In the genomic region with DNA sequence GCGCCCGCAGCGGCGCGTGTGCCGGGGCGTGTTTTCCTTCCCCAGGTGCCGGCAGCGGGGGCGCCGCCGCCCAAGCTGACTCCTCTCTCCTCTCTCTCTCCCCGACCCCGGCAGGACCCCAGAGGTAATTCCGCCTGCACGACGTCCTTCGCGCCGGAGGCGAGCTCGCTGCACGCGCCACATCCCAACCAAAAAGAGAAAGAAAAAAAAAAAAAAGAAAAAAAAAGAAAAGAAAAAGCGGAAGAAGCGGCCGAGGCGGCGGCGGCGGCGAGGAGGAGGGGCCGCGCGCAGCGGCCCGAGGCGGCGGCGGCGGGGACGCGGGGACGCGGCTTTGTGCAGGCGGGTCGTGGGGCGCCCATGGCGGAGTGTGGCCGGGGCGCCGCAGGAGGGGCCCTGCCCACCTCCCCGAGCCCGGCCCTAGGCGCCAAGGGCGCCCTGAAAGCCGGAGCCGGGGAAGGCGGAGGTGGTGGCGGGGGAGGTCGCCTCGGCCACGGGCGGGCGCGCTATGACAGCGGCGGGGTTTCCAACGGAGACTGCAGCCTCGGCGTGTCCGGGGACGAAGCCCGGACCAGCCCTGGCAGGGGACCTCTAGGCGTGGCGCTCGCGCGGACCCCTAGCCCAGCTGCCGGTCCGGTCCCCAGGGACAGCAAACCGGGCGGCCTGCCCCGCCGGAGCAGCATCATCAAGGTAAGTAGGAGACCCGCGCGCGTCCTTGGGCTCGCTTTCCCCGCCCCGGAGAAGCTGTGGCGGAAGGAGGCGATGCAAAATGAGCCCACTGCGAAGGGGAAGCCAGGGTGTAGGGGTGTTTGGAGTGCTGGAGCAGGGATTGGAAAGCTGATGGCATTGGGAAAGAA, we compare ENCODE assay signal across 8 mouse cellular contexts. TPM values are rescaled to one million over a fixed set of nuclear protein-coding genes. Genes with fewer than 3 reads are reported as not detected.
DNase-seq lines count a peak whose midpoint lies in the region; ATAC-seq lines count a peak whose summit lies in the region.

Gene Plcl2 (plus strand): TSS at position 153 of the 854 bp plus-strand sequence.

- peak within 1 kb of the TSS; percentile 91 for H3K4me3 ChIP-seq in brown adipose tissue, adult 24 weeks (ENCODE audit: insufficient read depth, low read depth, low read length)
- peak within 1 kb of the TSS; percentile 82 for H3K4me3 ChIP-seq in forebrain, embryonic 11.5 days (ENCODE audit: low read depth, low read length)
- H3K4me3 ChIP-seq in heart, embryonic 16.5 days (ENCODE audit: low read length) = peak within 1 kb of the TSS; percentile 92
- peak within 1 kb of the TSS; percentile 77 for H3K4me3 ChIP-seq in liver, embryonic 16.5 days (ENCODE audit: low read depth, low read length)
- peak within 1 kb of the TSS; percentile 84 for H3K4me3 ChIP-seq in neural tube, embryonic 11.5 days (ENCODE audit: low read depth, low read length)
- peak within 1 kb of the TSS; percentile 78 for H3K4me3 ChIP-seq in stomach, embryonic 16.5 days (replicated peaks; ENCODE audit: low read length)

- peak within 1 kb of the TSS; percentile 26; the same call in 1 of the 2 replicates for H3K27ac ChIP-seq in brown adipose tissue, adult 24 weeks (replicated peaks; ENCODE audit: low read depth, low read length)
- H3K27ac ChIP-seq in forebrain, embryonic 11.5 days (ENCODE audit: low read depth, low read length) = peak within 1 kb of the TSS; percentile 86
- peak within 1 kb of the TSS; percentile 75 for H3K27ac ChIP-seq in heart, embryonic 16.5 days (ENCODE audit: low read length)
- H3K27ac ChIP-seq in liver, embryonic 16.5 days (ENCODE audit: low read length) = peak within 1 kb of the TSS; percentile 48
- peak within 1 kb of the TSS; percentile 89 for H3K27ac ChIP-seq in neural tube, embryonic 11.5 days (ENCODE audit: low read depth, low read length)
- H3K27ac ChIP-seq in stomach, embryonic 16.5 days (ENCODE audit: low read length) = peak within 1 kb of the TSS; percentile 35

- peak; percentile 82 for DNase-seq in forebrain, embryonic 11.5 days (ENCODE audit: low spot score)
- peak; percentile 48 to 67 for DNase-seq in kidney, postnatal 25 days
- DNase-seq in neural tube, embryonic 11.5 days (ENCODE audit: low spot score) = peak; percentile 72

- no peaks in the 10 kb centered on the region for H3K36me3 ChIP-seq in forebrain, embryonic 11.5 days (ENCODE audit: control insufficient read depth, insufficient read depth, low read length)
- no peaks in the 10 kb centered on the region for H3K36me3 ChIP-seq in heart, embryonic 16.5 days (ENCODE audit: control insufficient read depth, insufficient read depth)
- no peaks in the 10 kb centered on the region for H3K36me3 ChIP-seq in liver, embryonic 16.5 days (ENCODE audit: control insufficient read depth, insufficient read depth)
- H3K36me3 ChIP-seq in neural tube, embryonic 11.5 days (ENCODE audit: control insufficient read depth, insufficient read depth, low read length) = no peaks in the 10 kb centered on the region
- H3K36me3 ChIP-seq in stomach, embryonic 16.5 days (ENCODE audit: control insufficient read depth, insufficient read depth, low read length) = no peaks in the 10 kb centered on the region

- peak within 1 kb of the TSS; percentile 62 for H3K4me2 ChIP-seq in forebrain, embryonic 11.5 days (ENCODE audit: low read depth, low read length, severe bottlenecking)
- H3K4me2 ChIP-seq in heart, embryonic 16.5 days (ENCODE audit: low read depth, low read length) = peak within 1 kb of the TSS; percentile 67
- peak within 1 kb of the TSS; percentile 86 for H3K4me2 ChIP-seq in liver, embryonic 16.5 days (ENCODE audit: low read depth, low read length)
- peak within 1 kb of the TSS; percentile 71 for H3K4me2 ChIP-seq in neural tube, embryonic 11.5 days (ENCODE audit: low read depth)
- H3K4me2 ChIP-seq in stomach, embryonic 16.5 days (ENCODE audit: low read depth, low read length) = peak within 1 kb of the TSS; percentile 76

- peak within 1 kb of the TSS; percentile 93 for H3K9ac ChIP-seq in forebrain, embryonic 11.5 days (ENCODE audit: low read length)
- H3K9ac ChIP-seq in heart, embryonic 16.5 days (ENCODE audit: low read length) = peak within 1 kb of the TSS; percentile 83
- H3K9ac ChIP-seq in liver, embryonic 16.5 days (ENCODE audit: low read depth, low read length) = peak within 1 kb of the TSS; percentile 75
- peak within 1 kb of the TSS; percentile 92 for H3K9ac ChIP-seq in neural tube, embryonic 11.5 days (ENCODE audit: low read length)
- peak within 1 kb of the TSS; percentile 89 for H3K9ac ChIP-seq in stomach, embryonic 16.5 days (ENCODE audit: low read length)

- no peaks in the 10 kb centered on the region for H3K9me3 ChIP-seq in forebrain, embryonic 11.5 days (ENCODE audit: control insufficient read depth, low read length)
- H3K9me3 ChIP-seq in heart, embryonic 16.5 days (replicated peaks; ENCODE audit: control insufficient read depth, low read length) = no peaks in the 10 kb centered on the region
- no peaks in the 10 kb centered on the region for H3K9me3 ChIP-seq in liver, embryonic 16.5 days (replicated peaks; ENCODE audit: control insufficient read depth, low read length)
- no peaks in the 10 kb centered on the region for H3K9me3 ChIP-seq in neural tube, embryonic 11.5 days (ENCODE audit: control insufficient read depth, low read length)
- H3K9me3 ChIP-seq in stomach, embryonic 16.5 days (replicated peaks; ENCODE audit: control insufficient read depth, low read length) = no peaks in the 10 kb centered on the region

- H3K27me3 ChIP-seq in forebrain, embryonic 11.5 days (ENCODE audit: control insufficient read depth, insufficient read depth, low read length) = no peaks in the 10 kb centered on the region
- no peaks in the 10 kb centered on the region for H3K27me3 ChIP-seq in heart, embryonic 16.5 days (ENCODE audit: control insufficient read depth, insufficient read depth, low read length)
- peaks cover 2% of the 10 kb centered on the region; the same call in 1 of the 2 replicates for H3K27me3 ChIP-seq in liver, embryonic 16.5 days (ENCODE audit: control insufficient read depth, insufficient read depth, low read depth, low read length)
- no peaks in the 10 kb centered on the region for H3K27me3 ChIP-seq in neural tube, embryonic 11.5 days (ENCODE audit: control insufficient read depth, insufficient read depth, low read length)
- H3K27me3 ChIP-seq in stomach, embryonic 16.5 days (ENCODE audit: control insufficient read depth, insufficient read depth, low read length) = no peaks in the 10 kb centered on the region

- WGBS in forebrain, embryonic 11.5 days = under 1% methylated on average over 80 of the region's 95 CpGs
- WGBS in heart, embryonic 16.5 days = under 1% methylated on average over 75 of the region's 95 CpGs
- under 1% methylated on average over 64 of the region's 95 CpGs for WGBS in liver, embryonic 16.5 days (ENCODE audit: insufficient replicate concordance)
- WGBS in neural tube, embryonic 11.5 days = under 1% methylated on average over 47 of the region's 95 CpGs
- under 1% methylated on average over 82 of the region's 95 CpGs for WGBS in stomach, embryonic 16.5 days

- 0 out of 2 replicates have a peak, but pooled peaks cover 2% of the 10 kb centered on the region for H3K4me1 ChIP-seq in brown adipose tissue, adult 24 weeks (ENCODE audit: control insufficient read depth, insufficient read depth, insufficient read length, low read length)
- no peaks in the 10 kb centered on the region for H3K4me1 ChIP-seq in forebrain, embryonic 11.5 days (replicated peaks; ENCODE audit: control insufficient read depth, insufficient read depth, low read length)
- peaks cover 11% of the 10 kb centered on the region for H3K4me1 ChIP-seq in heart, embryonic 16.5 days (ENCODE audit: control insufficient read depth, insufficient read depth, low read length)
- peaks cover 6% of the 10 kb centered on the region for H3K4me1 ChIP-seq in liver, embryonic 16.5 days (ENCODE audit: control insufficient read depth, low read depth, low read length)
- peaks cover 5% of the 10 kb centered on the region for H3K4me1 ChIP-seq in neural tube, embryonic 11.5 days (ENCODE audit: control insufficient read depth, insufficient read depth, low read length)
- no peaks in the 10 kb centered on the region for H3K4me1 ChIP-seq in stomach, embryonic 16.5 days (ENCODE audit: control insufficient read depth, insufficient read depth, low read length)

- ATAC-seq in CD4-positive, CD25-positive, alpha-beta regulatory T cell, adult 4 months = peak; percentile 59
- ATAC-seq in forebrain, embryonic 11.5 days (replicated peaks; ENCODE audit: low FRiP score) = peak; percentile 74
- peak; percentile 43 for ATAC-seq in heart, embryonic 16.5 days (replicated peaks; ENCODE audit: extremely low read depth, insufficient read depth, low FRiP score)
- peak; percentile 30 for ATAC-seq in liver, embryonic 16.5 days (ENCODE audit: low read depth)
- peak; percentile 65 for ATAC-seq in neural tube, embryonic 11.5 days (ENCODE audit: insufficient read depth, low FRiP score, low TSS enrichment)
- peak; percentile 49; the same call in 1 of the 2 replicates for ATAC-seq in stomach, embryonic 16.5 days (ENCODE audit: insufficient read depth, low FRiP score)

RNA-seq across cellular contexts. Expression of gene Plcl2, which starts in this region (rescaled TPM):
- polyA plus RNA-seq in CD4-positive, CD25-positive, alpha-beta regulatory T cell, adult 4 months (2017; shearing (Covaris generic)) = 1 to 10 TPM; 5.4 to 8.6 TPM
- polyA plus RNA-seq in brown adipose tissue, adult 24 weeks (2012; ENCODE audit: insufficient read depth, insufficient read length, missing spikeins) = 1.4 and 1.5 TPM in 2 replicates
- 7.6 and 7.7 TPM in 2 replicates for polyA plus RNA-seq in forebrain, embryonic 11.5 days (2014; fragmentation: Nextera tagmentation; extraction: Ambion mirVana)
- 3.6 and 3.9 TPM in 2 replicates for polyA plus RNA-seq in heart, embryonic 16.5 days (2015; fragmentation: Nextera tagmentation; extraction: Ambion mirVana)
- polyA plus RNA-seq in liver, embryonic 16.5 days (2015; fragmentation: Nextera tagmentation; extraction: Ambion mirVana) = 1.1 and 1.5 TPM in 2 replicates
- 9.0 and 9.3 TPM in 2 replicates for polyA plus RNA-seq in neural tube, embryonic 11.5 days (2014; fragmentation: Nextera tagmentation; extraction: Ambion mirVana)
- polyA plus RNA-seq in stomach, embryonic 16.5 days (2015; fragmentation: Nextera tagmentation; extraction: Ambion mirVana) = 2.3 and 2.7 TPM in 2 replicates

Comparison
In these comparisons a context has a peak if more than half of its experiments do, and no peak if none do; other contexts are left out.
1. Peak in every context shown above with its lines: DNase-seq, ATAC-seq, H3K4me3 ChIP-seq and H3K27ac ChIP-seq.
2. H3K27ac ChIP-seq: peak in every context shown above with its lines; median percentile 89 in neural tube, embryonic 11.5 days; 86 in forebrain, embryonic 11.5 days; 75 in heart, embryonic 16.5 days; 48 in liver, embryonic 16.5 days; 35 in stomach, embryonic 16.5 days; 26 in brown adipose tissue, adult 24 weeks.